Comparison of ENCODE assay signal across 10 mouse cellular contexts in the genomic region with DNA sequence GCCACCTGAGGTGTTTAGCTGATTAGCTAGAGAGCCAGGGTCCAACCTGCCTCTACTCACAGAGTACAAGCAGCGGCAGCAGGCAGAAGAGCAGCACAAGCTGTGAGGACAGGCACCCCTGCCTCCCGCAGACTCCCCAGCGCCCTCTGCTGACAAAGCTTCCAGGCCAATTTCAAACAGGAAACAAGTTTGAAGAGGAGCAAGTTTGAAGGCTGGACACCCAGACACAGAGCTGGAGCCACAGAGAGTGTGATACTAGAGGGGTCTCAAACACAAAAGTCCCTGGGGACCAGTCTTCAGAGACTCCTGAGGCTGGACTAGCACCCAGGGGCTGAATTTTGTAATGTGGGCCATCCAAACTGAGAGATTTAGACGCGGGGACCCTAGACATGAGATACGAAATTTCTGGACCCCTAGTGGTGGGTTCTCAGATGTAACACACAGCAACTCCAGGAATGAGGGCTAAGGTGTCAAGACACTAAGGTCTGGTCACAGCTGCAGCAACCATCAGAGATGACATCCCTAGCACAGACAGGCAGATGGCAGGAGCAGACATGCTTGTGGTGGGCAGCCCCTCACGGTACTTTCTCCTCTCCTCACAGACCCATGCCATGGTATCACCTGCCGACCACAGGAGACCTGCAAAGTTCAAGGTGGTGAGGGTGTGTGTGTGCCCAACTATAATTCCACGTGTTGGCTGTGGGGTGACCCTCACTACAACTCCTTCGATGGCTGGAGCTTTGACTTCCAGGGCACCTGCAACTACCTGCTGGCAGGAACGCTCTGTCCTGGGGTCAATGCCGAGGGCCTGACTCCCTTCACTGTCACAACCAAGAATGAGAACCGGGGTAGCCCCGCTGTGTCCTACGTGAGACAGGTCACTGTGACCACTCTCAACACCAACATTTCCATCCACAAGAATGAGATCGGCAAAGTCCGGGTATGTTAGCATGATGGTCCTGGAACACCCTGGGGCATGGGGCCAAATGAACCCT. TPM values are rescaled to one million over a fixed set of nuclear protein-coding genes. Genes with fewer than 3 reads are reported as not detected.
A peak's percentile ranks its signal among the peaks of the same experiment; 100 is the strongest.
DNase-seq lines count a peak whose midpoint lies in the region; ATAC-seq and TF ChIP-seq lines count a peak whose summit lies in the region.
"Had no signal": no experiment of that assay in that cellular context is flagged by ENCODE, and none has a peak within 500 bp of the region (broad histone marks: within the 10 kb centered on the region; RNA-seq: fewer than 3 reads in every experiment).

No protein-coding gene starts in this region.

- peaks cover 8% of the 10 kb centered on the region; the same call in 1 of the 2 replicates for H3K9me3 ChIP-seq in liver, embryonic 13.5 days (replicated peaks)

- TF ChIP-seq POLR2A in bone marrow macrophage, adult 2 months (IDR thresholded peaks at IDR 0.05; ENCODE audit: borderline replicate concordance, low read depth, low read length): no peak

- peaks cover 11% of the 10 kb centered on the region; the same call in 1 of the 2 replicates for H3K27me3 ChIP-seq in liver, embryonic 13.5 days

- H3K27ac ChIP-seq in bone marrow macrophage, adult 2 months (ENCODE audit: insufficient read depth, low read depth, low read length): no peak overlapping the region
- H3K27ac ChIP-seq in liver, embryonic 13.5 days: no peak overlapping the region
- H3K27ac ChIP-seq: limb, embryonic 13.5 days had no signal

- DNase-seq in gastrocnemius, postnatal 10 days: peak; percentile 57
- DNase-seq in gastrocnemius, adult 8-10 months (ENCODE audit: low spot score in 2 of 2): no peak
- DNase-seq in ovary, postnatal 14 days (ENCODE audit: low spot score): peak; percentile 21
- no peak for DNase-seq in ovary, postnatal 10 days (ENCODE audit: low spot score)
- DNase-seq in liver, embryonic 13.5 days: peak; percentile 24
- DNase-seq in thymus, postnatal 0 days (ENCODE audit: low spot score): peak; percentile 31

- H3K4me2 ChIP-seq in liver, embryonic 13.5 days: no peak overlapping the region
- H3K4me2 ChIP-seq: limb, embryonic 13.5 days had no signal

- H3K4me1 ChIP-seq in bone marrow macrophage, adult 2 months (ENCODE audit: control insufficient read depth, insufficient read depth, low read length): no peaks in the 10 kb centered on the region
- no peaks in the 10 kb centered on the region for H3K4me1 ChIP-seq in liver, embryonic 13.5 days (replicated peaks)

- H3K36me3 ChIP-seq in liver, embryonic 13.5 days: no peaks in the 10 kb centered on the region
- H3K36me3 ChIP-seq: limb, embryonic 13.5 days had no signal

- 55% methylated on average over 17 of the region's 17 CpGs for WGBS in liver, embryonic 13.5 days (ENCODE audit: insufficient replicate concordance)

- H3K4me3 ChIP-seq in bone marrow macrophage, adult 2 months (ENCODE audit: insufficient read depth, low read length): no peak overlapping the region
- H3K4me3 ChIP-seq in liver, embryonic 13.5 days (replicated peaks): no peak overlapping the region
- H3K4me3 ChIP-seq: limb, embryonic 13.5 days had no signal

- no peak for ATAC-seq in liver, embryonic 13.5 days (ENCODE audit: low read depth)
- no peak for ATAC-seq in megakaryocyte, adult 5-6 weeks (ENCODE audit: poor library complexity, severe bottlenecking)

- no peak overlapping the region for H3K9ac ChIP-seq in liver, embryonic 13.5 days
- H3K9ac ChIP-seq: limb, embryonic 13.5 days had no signal

- TF ChIP-seq CTCF in bone marrow macrophage, adult 2 months (IDR thresholded peaks at IDR 0.05; ENCODE audit: low read depth, low read length): peak; percentile 37

RNA-seq across cellular contexts. Expression of gene 9530053A07Rik, which starts 28.4 kb away (rescaled TPM):
- total RNA-seq in gastrocnemius, postnatal 10 days (2021): not detected
- not detected for total RNA-seq in gastrocnemius, adult 8-10 months (2022)
- polyA plus RNA-seq in bone marrow macrophage, adult 2 months (2012; ENCODE audit: insufficient read depth, insufficient read length, missing spikeins): not detected in 2 replicates
- not detected in 2 replicates for polyA plus RNA-seq in liver, embryonic 13.5 days (2015; fragmentation: Nextera tagmentation; extraction: Ambion mirVana)
- 0.22 and 0.40 TPM in 2 replicates for polyA plus RNA-seq in thymus, postnatal 0 days (2015; fragmentation: Nextera tagmentation; extraction: Ambion mirVana)
- total RNA-seq in megakaryocyte, adult 5-6 weeks (2015): not detected in 2 replicates
- 0.04 TPM in 1 of 2 replicates, not detected in the other for total RNA-seq in megakaryocyte, adult 5-6 weeks (2017)
- polyA plus RNA-seq: spleen, adult 2 months had no signal

RNA-seq across cellular contexts. Expression of gene Fcgbp, which starts 29.9 kb away (rescaled TPM):
- under 1 TPM; 0.05 to 0.07 TPM for total RNA-seq in gastrocnemius, postnatal 10 days (2021)
- under 1 TPM in 1 of 4 experiments, not detected in 3; 0.08 TPM for total RNA-seq in gastrocnemius, adult 8-10 months (2022)
- polyA plus RNA-seq in bone marrow macrophage, adult 2 months (2012; ENCODE audit: insufficient read depth, insufficient read length, missing spikeins): not detected in 2 replicates
- 0.05 and 0.10 TPM in 2 replicates for polyA plus RNA-seq in liver, embryonic 13.5 days (2015; fragmentation: Nextera tagmentation; extraction: Ambion mirVana)
- polyA plus RNA-seq in thymus, postnatal 0 days (2015; fragmentation: Nextera tagmentation; extraction: Ambion mirVana): 11.8 and 13.9 TPM in 2 replicates
- total RNA-seq in megakaryocyte, adult 5-6 weeks (2015): not detected in 2 replicates
- total RNA-seq in megakaryocyte, adult 5-6 weeks (2017): not detected in 2 replicates

RNA-seq across cellular contexts. Expression of gene Psmc4, which starts 51.0 kb away (rescaled TPM):
- 100 to 1,000 TPM; 123 to 124 TPM for total RNA-seq in gastrocnemius, postnatal 10 days (2021)
- total RNA-seq in gastrocnemius, adult 8-10 months (2022): 10 to 100 TPM; 96.1 to 99.7 (median 97.2) TPM
- 77.1 and 77.8 TPM in 2 replicates for polyA plus RNA-seq in bone marrow macrophage, adult 2 months (2012; ENCODE audit: insufficient read depth, insufficient read length, missing spikeins)
- 191 and 201 TPM in 2 replicates for polyA plus RNA-seq in liver, embryonic 13.5 days (2015; fragmentation: Nextera tagmentation; extraction: Ambion mirVana)
- 384 and 400 TPM in 2 replicates for polyA plus RNA-seq in thymus, postnatal 0 days (2015; fragmentation: Nextera tagmentation; extraction: Ambion mirVana)
- total RNA-seq in megakaryocyte, adult 5-6 weeks (2015): 103 and 114 TPM in 2 replicates
- total RNA-seq in megakaryocyte, adult 5-6 weeks (2017): 107 and 110 TPM in 2 replicates

Comparison
In these comparisons a context has a peak if more than half of its experiments do, and no peak if none do; other contexts are left out.
1. DNase-seq: peak in gastrocnemius, postnatal 10 days (single experiment), ovary, postnatal 14 days (single experiment), liver, embryonic 13.5 days (single experiment) and thymus, postnatal 0 days (single experiment); none in gastrocnemius, adult 8-10 months (0 of 2) and ovary, postnatal 10 days (single experiment).